Mouse (Mus musculus) MEL-GATA-1-ER (cell line): Measurements from ENCODE around the gene Smn1.
"Not testable (repeated sequence)": the region's sequence is repeated elsewhere in the genome, so short reads cannot be mapped to it uniquely, and the experiment has no call there.

Experiments used
- DNase-seq: peaks from one replicate; pipeline ENCODE4 v3.0.0-alpha.2; 2012; ENCODE audit warnings: low read depth; ENCODE audit errors: extremely low read depth

Gene Smn1

GRCm38 (mm10) chr13:100124423-100125257, at the start of gene Smn1:
Gene Smn1 (plus strand): TSS chr13:100124852.
- DNase-seq: peak; percentile 85

- peak; percentile 43 for DNase-seq
Measured at GRCm38 (mm10) chr13:100098808-100099207, 25.8 kb upstream of the Smn1 start.

GRCm38 (mm10) chr13:100103052-100103658, 21.5 kb upstream of the Smn1 start:
- DNase-seq: no peak

GRCm38 (mm10) chr13:100103748-100104254, 20.9 kb upstream of the Smn1 start, which contains the start of gene Bdp1:
Gene Bdp1 (minus strand): TSS chr13:100104070.
- DNase-seq: peak; percentile 60

- DNase-seq: peak; percentile 64
Measured at GRCm38 (mm10) chr13:100107652-100108472, 16.8 kb upstream of the Smn1 start, which contains the start of gene Serf1. Gene Serf1 (plus strand): TSS chr13:100108012.

- DNase-seq: no peak
Measured at GRCm38 (mm10) chr13:100112218-100112972, 12.3 kb upstream of the Smn1 start.

GRCm38 (mm10) chr13:100123970-100124369, 682 bp upstream of the Smn1 start:
- DNase-seq: no peak

- no peak for DNase-seq
Measured at GRCm38 (mm10) chr13:100125258-100125643, 599 bp downstream of the Smn1 start.

GRCm38 (mm10) chr13:100141646-100142314, 17.1 kb downstream of the Smn1 start:
- no peak for DNase-seq

GRCm38 (mm10) chr13:100152659-100153058, 28.0 kb downstream of the Smn1 start:
- DNase-seq: no peak

GRCm38 (mm10) chr13:100156624-100157023, 32.0 kb downstream of the Smn1 start:
- no peak for DNase-seq

GRCm38 (mm10) chr13:100161171-100161870, 36.7 kb downstream of the Smn1 start:
- DNase-seq: not testable (repeated sequence)

GRCm38 (mm10) chr13:100162467-100162866, 37.8 kb downstream of the Smn1 start:
- DNase-seq: not testable (repeated sequence)

- DNase-seq: not testable (repeated sequence)
Measured at GRCm38 (mm10) chr13:100166378-100166777, 41.7 kb downstream of the Smn1 start.

GRCm38 (mm10) chr13:100174360-100174759, 49.7 kb downstream of the Smn1 start:
- not testable (repeated sequence) for DNase-seq

- DNase-seq: not testable (repeated sequence)
Measured at GRCm38 (mm10) chr13:100183111-100183510, 58.5 kb downstream of the Smn1 start.
